Mouse (Mus musculus) heart, adult 2 months (tissue): ENCODE results near the gene D630023F18Rik. TPM values are rescaled to one million over a fixed set of nuclear protein-coding genes. Genes with fewer than 3 reads are reported as not detected.

Source experiments
- DNase-seq, 2 experiments: peaks; one replicate each; pipeline ENCODE4 v3.0.0; 2021
- H3K27ac ChIP-seq: fragments of 200-600 bp; 2 replicates; pipeline ENCODE4 v1.8.1; 2022
- H3K27me3 ChIP-seq: fragments of 200-500 bp; 2 replicates; pipeline ENCODE4 v1.6.1; 2012; ENCODE audit warnings: mild to moderate bottlenecking, low read length, inconsistent platforms, mixed read lengths; ENCODE audit not compliant: control insufficient read depth, insufficient read depth
- H3K36me3 ChIP-seq: fragments of 200-500 bp; 2 replicates; pipeline ENCODE4 v1.6.1; 2012; ENCODE audit warnings: low read length, inconsistent platforms; ENCODE audit not compliant: control insufficient read depth, insufficient read depth
- H3K4me1 ChIP-seq: fragments of 200-500 bp; 2 replicates; pipeline ENCODE4 v1.6.1; 2011; ENCODE audit warnings: low read length; ENCODE audit not compliant: control insufficient read depth, insufficient read depth
- H3K4me3 ChIP-seq: fragments of 200-600 bp; 2 replicates; pipeline ENCODE4 v1.8.1; 2022
- H3K79me2 ChIP-seq: fragments of 200-500 bp; replicated peaks from 2 replicates; pipeline ENCODE4 v1.6.1; 2012; ENCODE audit warnings: mild to moderate bottlenecking, inconsistent platforms, low read length, moderate library complexity, mixed read lengths; ENCODE audit not compliant: control insufficient read depth, insufficient read depth
- H3K9ac ChIP-seq: fragments of 200-500 bp; 2 replicates; pipeline ENCODE4 v1.6.1; 2012; ENCODE audit warnings: low read depth, mild to moderate bottlenecking, control low read depth, inconsistent platforms, low read length, mixed read lengths
- CTCF ChIP-seq: fragments of 200-600 bp; IDR thresholded peaks from 2 replicates; pipeline ENCODE4 v1.8.1; 2022; ENCODE audit warnings: antibody characterized with exemption, mild to moderate bottlenecking, moderate library complexity
- EP300 ChIP-seq: fragments of 200-500 bp; IDR thresholded peaks from 2 replicates; pipeline ENCODE4 v1.6.1; 2011; ENCODE audit warnings: low read depth, low read length, control low read depth; ENCODE audit not compliant: insufficient read depth
- POLR2A ChIP-seq: fragments of 200-500 bp; IDR thresholded peaks from 2 replicates; pipeline ENCODE4 v1.6.1; 2011; ENCODE audit warnings: mild to moderate bottlenecking, low read depth, low read length, control low read depth; ENCODE audit not compliant: insufficient read depth
- WGBS: fragments of 180-500 bp; shearing (Covaris S2); methylation state at CpG from one replicate; pipeline ENCODE4 v1.1.7; 2018; 5-methylcytosine and 5-hydroxymethylcytosine counted together
- intact Hi-C: fragments of 180-260 bp; cut with DNase I; formaldehyde crosslinking; loops from one replicate; pipeline ENCODE4 v1.15.1; 2025
- polyA plus RNA-seq: library from polyadenylated mRNA; depleted of rRNA; stranded (reverse); fragments of >200 nt; gene quantifications from 2 replicates; pipeline ENCODE4 v1.2.3, GENCODE M21; 2012
- total RNA-seq, 2 experiments: library from RNA; stranded (reverse); gene quantifications; 2 replicates each; pipeline ENCODE4 v1.2.3; 2021

The D630023F18Rik gene
- total and polyA plus RNA-seq, 3 experiments = not detected

DNA sequence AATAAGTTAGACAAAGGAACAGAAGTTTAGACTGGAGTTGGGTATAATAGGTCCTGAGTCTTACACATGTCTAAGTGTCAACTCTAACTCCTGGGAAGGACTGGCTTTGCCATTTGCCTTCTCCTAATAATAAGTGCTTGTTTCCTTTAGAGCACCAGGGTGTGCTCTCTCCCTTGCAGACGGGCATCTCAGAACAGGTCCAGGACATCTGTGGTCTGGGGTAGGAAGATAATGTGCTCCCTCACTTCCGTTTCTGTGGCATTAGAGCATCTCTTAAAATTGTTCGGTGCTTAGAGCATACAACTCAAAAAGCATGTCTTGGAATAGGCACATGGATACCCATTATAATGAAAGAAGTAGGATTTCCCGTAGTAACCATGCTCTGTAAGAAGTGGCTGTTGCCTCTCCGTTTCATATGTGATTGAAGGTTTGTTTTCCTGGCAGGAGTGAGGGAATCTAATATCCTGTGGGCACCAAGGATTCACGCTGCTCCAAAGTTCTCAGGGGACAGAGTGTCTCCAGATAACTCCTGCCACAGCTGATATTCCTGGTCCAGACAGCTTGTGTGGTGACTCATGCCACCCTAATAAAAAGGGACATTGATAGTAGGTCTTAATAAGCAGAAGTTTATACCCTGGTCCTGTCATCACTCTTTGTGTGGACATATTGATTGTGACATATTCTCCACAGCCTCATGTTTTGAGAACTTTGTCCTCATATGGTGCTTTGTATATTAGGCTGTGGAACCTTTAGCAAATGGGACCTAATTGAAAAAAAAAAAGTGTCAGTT, 34.3 kb downstream of the D630023F18Rik start:
- WGBS = 55% methylated on average over 6 of the region's 6 CpGs
- intact Hi-C loops = no loop called here
- H3K27ac ChIP-seq = no peak overlapping the region

DNA sequence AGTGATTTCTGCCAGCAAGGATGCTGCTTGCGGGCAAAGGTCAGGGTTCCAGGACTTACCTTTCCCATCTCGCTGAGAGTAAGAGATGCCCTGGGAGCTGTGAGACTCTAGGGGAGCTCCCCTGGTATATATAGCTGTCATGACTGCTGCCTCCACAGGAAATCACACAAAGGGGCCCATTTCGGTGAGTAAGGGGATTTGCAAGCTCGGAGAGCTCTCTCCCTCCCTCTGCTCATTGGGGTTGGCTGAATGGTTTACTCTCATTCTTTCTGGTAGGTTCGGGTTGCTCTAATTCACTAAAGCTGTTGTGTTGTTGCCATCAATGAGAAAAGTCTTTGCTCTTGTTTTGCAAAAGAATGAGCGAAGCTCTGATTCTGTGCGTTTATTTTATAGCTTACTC, 40.8 kb downstream of the D630023F18Rik start, which contains the start of gene Crygb:
Crygb (minus strand) TSS at position 101 of the 400 bp plus-strand sequence.
- DNase-seq = no peak
- no peak within 1 kb of the TSS for H3K4me3 ChIP-seq
- 45% methylated on average over 7 of the region's 7 CpGs for WGBS
- no peak within 1 kb of the TSS for H3K9ac ChIP-seq
- H3K79me2 ChIP-seq = no peaks in the 10 kb centered on the region
- TF ChIP-seq POLR2A (no peak), CTCF (no peak)
- no peak within 1 kb of the TSS for H3K27ac ChIP-seq
- intact Hi-C loops = no loop called here
- H3K4me1 ChIP-seq = no peaks in the 10 kb centered on the region
- H3K36me3 ChIP-seq = no peaks in the 10 kb centered on the region
- H3K27me3 ChIP-seq = no peaks in the 10 kb centered on the region

More for the DNA sequence above, 34.3 kb downstream of the D630023F18Rik start:
- no peaks in the 10 kb centered on the region for H3K4me1 ChIP-seq
- no peaks in the 10 kb centered on the region for H3K79me2 ChIP-seq
- H3K4me3 ChIP-seq = no peak overlapping the region
- no peak overlapping the region for H3K9ac ChIP-seq
- no peaks in the 10 kb centered on the region for H3K27me3 ChIP-seq
- no peak for DNase-seq
- no peak for TF ChIP-seq EP300
- TF ChIP-seq POLR2A = no peak
- TF ChIP-seq CTCF = no peak
- H3K36me3 ChIP-seq = no peaks in the 10 kb centered on the region

DNA sequence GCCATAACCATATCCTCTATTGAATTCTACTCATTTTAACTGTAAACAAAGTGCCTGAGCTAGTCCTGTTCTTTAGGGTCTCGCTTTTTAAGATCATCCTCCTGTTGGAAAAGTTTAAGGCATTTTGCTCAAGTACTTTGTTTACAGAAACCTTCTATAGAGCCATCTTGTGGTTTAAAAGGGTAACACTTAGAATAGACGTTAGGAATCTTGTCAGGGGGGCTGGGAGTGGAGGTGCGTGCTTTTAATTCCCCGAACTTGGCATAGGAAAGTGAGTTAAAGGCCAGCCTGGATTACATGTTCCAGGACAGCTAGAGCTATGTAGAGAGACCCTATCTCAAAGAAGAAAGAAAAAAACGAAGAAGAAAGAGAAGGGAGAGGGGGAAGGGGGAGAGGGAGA, 47.4 kb downstream of the D630023F18Rik start:
- no peaks in the 10 kb centered on the region for H3K4me1 ChIP-seq
- no peak for TF ChIP-seq EP300
- TF ChIP-seq CTCF = peak; percentile 55
- no peak for TF ChIP-seq POLR2A
- no peaks in the 10 kb centered on the region for H3K36me3 ChIP-seq
- no peaks in the 10 kb centered on the region for H3K79me2 ChIP-seq
- H3K4me3 ChIP-seq = no peak overlapping the region
- H3K9ac ChIP-seq = no peak overlapping the region
- DNase-seq = no peak
- intact Hi-C loops = no loop called here
- H3K27me3 ChIP-seq = no peaks in the 10 kb centered on the region
- 6% methylated on average over 5 of the region's 5 CpGs for WGBS
- no peak overlapping the region for H3K27ac ChIP-seq

DNA sequence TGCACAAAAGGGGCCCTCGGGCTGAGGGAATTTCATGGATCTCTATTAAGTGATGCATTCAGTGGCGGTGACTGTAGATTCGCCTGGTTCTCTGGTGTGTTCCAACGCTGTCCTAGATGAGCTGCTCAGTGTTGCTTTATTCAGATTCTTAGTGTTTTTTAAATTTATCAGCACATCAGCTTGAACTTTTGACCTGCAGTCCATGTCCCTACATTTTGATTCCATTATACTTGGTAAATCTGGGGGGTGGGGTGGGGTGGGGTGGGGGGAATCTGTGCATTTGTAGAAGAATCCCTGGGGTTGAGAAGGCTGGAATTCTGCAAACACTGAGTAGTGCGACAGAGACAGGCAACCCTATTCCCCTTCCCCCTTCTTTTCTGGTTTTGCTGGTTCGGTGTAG, 49.4 kb downstream of the D630023F18Rik start, which contains the start of gene Crygc:
Crygc (minus strand) TSS at position 101 of the 400 bp plus-strand sequence.
- Histone ChIP-seq H3K4me1 (no peaks in the 10 kb centered on the region), H3K27ac (no peak within 1 kb of the TSS), H3K79me2 (no peaks in the 10 kb centered on the region), H3K36me3 (no peaks in the 10 kb centered on the region), H3K27me3 (no peaks in the 10 kb centered on the region), H3K4me3 (no peak within 1 kb of the TSS), H3K9ac (no peak within 1 kb of the TSS)
- 79% methylated on average over 6 of the region's 6 CpGs for WGBS
- intact Hi-C loops = no loop called here
- no peak for DNase-seq
- TF ChIP-seq CTCF (no peak), EP300 (no peak), POLR2A (no peak)

DNA sequence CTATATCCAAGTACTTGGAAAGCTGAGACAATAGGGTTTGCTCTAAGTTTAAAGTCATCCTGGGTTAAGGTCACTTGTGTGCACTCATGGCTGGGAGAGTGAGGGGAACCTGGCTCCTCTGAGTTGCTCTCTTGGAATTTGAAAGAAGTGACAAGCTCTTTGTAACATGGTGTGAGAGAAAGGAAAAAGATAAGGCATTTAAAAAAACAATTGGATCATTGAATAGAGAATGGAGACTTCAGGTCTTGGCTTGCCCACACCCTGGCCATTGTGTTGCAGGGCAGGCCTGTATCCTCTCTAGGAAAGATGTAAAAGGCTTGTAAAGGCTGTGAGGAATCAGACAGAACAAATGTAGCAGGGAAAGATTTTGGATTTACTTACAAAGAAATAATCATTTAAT, 55.2 kb downstream of the D630023F18Rik start:
- Histone ChIP-seq H3K79me2 (no peaks in the 10 kb centered on the region), H3K9ac (no peak overlapping the region), H3K36me3 (no peaks in the 10 kb centered on the region), H3K4me3 (no peak overlapping the region), H3K27me3 (no peaks in the 10 kb centered on the region), H3K27ac (no peak overlapping the region), H3K4me1 (no peaks in the 10 kb centered on the region)
- TF ChIP-seq EP300 (no peak), POLR2A (no peak), CTCF (no peak)
- intact Hi-C loops = no loop called here
- DNase-seq = no peak

DNA sequence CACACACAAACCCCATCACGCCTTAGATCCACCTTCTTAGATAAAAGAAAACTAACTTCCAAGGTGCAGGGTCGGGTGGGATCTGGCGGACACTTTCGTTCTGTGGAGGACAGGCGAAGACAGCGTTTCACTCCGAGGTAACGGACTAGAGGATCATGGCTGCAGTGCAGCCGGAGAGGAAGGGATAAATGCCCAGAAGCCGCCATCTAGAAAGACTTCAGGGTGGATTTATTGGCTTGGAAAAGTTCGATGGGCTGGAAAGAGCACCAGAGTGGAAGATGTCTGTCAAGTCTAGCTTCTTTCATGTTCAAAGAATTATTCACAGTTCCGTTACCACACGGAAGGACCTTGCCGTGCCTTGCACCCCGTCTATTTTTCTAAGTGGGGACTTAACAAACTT, 58.8 kb downstream of the D630023F18Rik start:
- Histone ChIP-seq H3K4me3 (no peak overlapping the region), H3K4me1 (no peaks in the 10 kb centered on the region), H3K79me2 (no peaks in the 10 kb centered on the region), H3K27ac (no peak overlapping the region), H3K36me3 (no peaks in the 10 kb centered on the region), H3K27me3 (no peaks in the 10 kb centered on the region), H3K9ac (no peak overlapping the region)
- WGBS = 89% methylated on average over 15 of the region's 15 CpGs
- no peak for DNase-seq
- TF ChIP-seq POLR2A (no peak), EP300 (no peak), CTCF (no peak)
- intact Hi-C loops = no loop called here
